Mouse (Mus musculus): ENCODE results near the gene Tmem159.

DNA sequence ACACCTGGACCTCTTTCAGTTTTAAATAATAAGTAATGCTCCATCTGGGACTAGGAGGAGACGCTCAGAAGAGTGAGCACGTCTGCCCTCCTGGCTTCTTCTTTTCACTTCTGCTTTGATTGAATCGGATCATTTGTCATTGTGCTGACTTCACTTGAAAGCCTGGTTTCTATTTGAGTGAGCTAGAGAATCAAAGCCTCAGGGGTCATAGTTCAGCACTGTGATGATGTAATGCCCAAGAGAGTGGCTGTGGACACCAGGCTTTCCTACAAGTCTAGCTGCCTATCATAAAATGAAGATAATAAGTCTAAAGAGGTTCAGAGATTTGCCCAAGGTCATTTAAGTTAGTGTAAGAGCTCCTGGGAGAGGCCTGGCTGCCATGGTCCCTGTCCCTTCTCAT lies 48.1 kb downstream of the Tmem159 start:
- TF ChIP-seq CTCF (IDR thresholded peaks at IDR 0.05; ENCODE audit: extremely low read depth, insufficient read length, insufficient replicate concordance, low read depth, low read length) (no peak), POLR2A (IDR thresholded peaks at IDR 0.05; ENCODE audit: low read depth, low read length) (no peak)
